In genomic region chr11:116004840-116005700, GRCm38 (mm10) we compare ENCODE assay signal across 8 mouse cellular contexts. TPM values are rescaled to one million over a fixed set of nuclear protein-coding genes. Genes with fewer than 3 reads are reported as not detected.
DNase-seq lines count a peak whose midpoint lies in the region; ATAC-seq and TF ChIP-seq lines count a peak whose summit lies in the region.

No protein-coding gene starts in this region.

- peaks cover 7% of the 10 kb centered on the region for H3K9me3 ChIP-seq in G1E (replicated peaks)
- no peaks in the 10 kb centered on the region for H3K9me3 ChIP-seq in forebrain, postnatal 0 days (ENCODE audit: low read length)

- 9% methylated on average over 54 of the region's 54 CpGs for WGBS in forebrain, postnatal 0 days
- 10% methylated on average over 54 of the region's 54 CpGs for WGBS in macrophage (ENCODE audit: missing documents)

- no peaks in the 10 kb centered on the region for H3K79me2 ChIP-seq in macrophage (ENCODE audit: inconsistent target)

- peak; percentile 57 for DNase-seq in G1E (ENCODE audit: low spot score)
- DNase-seq in c-Kit-positive CD71-positive TER-119-negative erythroid progenitor cells, embryonic 14.5 days (ENCODE audit: low read depth): peak; percentile 46
- peak; percentile 74 for DNase-seq in forebrain, postnatal 0 days
- DNase-seq in layer of hippocampus, postnatal 10 days (ENCODE audit: low spot score in 2 of 2): peak; percentile 64 to 80
- DNase-seq in right cerebral cortex, adult 2 months (ENCODE audit: low spot score in 2 of 2): peak; percentile 52 to 64
- DNase-seq in urinary bladder, postnatal 4 days (ENCODE audit: low spot score in 2 of 2): peak; percentile 82 to 86

- peak overlapping the region; percentile 74 for H3K4me2 ChIP-seq in forebrain, postnatal 0 days (ENCODE audit: low read depth)

- ATAC-seq in G1E (ENCODE audit: extremely low read depth, insufficient number of reproducible peaks, low FRiP score, poor library complexity, severe bottlenecking): peak; percentile 45; the same call in 1 of the 2 replicates
- ATAC-seq in forebrain, postnatal 0 days: peak; percentile 79
- ATAC-seq in hematopoietic stem cell, adult 5-6 weeks (replicated peaks in 1 of 2; ENCODE audit: insufficient read depth in 1 of 2, low FRiP score in 2 of 2, low TSS enrichment in 1 of 2, low read depth in 1 of 2, poor library complexity in 2 of 2, severe bottlenecking in 2 of 2): peak; percentile 63 to 65

- H3K27ac ChIP-seq in forebrain, postnatal 0 days (ENCODE audit: low read depth, low read length): 0 out of 2 replicates have a peak overlapping the region, but pooled peaks have one; percentile 36
- H3K27ac ChIP-seq in macrophage: peak overlapping the region; percentile 55

- H3K4me3 ChIP-seq in G1E (ENCODE audit: low read depth, low read length) (peak overlapping the region; percentile 66; the same call in 1 of the 2 replicates), macrophage (ENCODE audit: inconsistent target) (peak overlapping the region; percentile 24)
- H3K4me3 ChIP-seq in forebrain, postnatal 0 days (ENCODE audit: low read depth, low read length): peak overlapping the region; percentile 38

- H3K36me3 ChIP-seq in G1E (replicated peaks) (peaks cover 49% of the 10 kb centered on the region), macrophage (ENCODE audit: inconsistent target) (no peaks in the 10 kb centered on the region; the same call in 1 of the 2 replicates)
- no peaks in the 10 kb centered on the region; the same call in 1 of the 2 replicates for H3K36me3 ChIP-seq in forebrain, postnatal 0 days (ENCODE audit: insufficient read depth)

- peak overlapping the region; percentile 54 for H3K9ac ChIP-seq in forebrain, postnatal 0 days

- peaks cover 39% of the 10 kb centered on the region for H3K27me3 ChIP-seq in G1E (ENCODE audit: insufficient read depth, low read length)
- no peaks in the 10 kb centered on the region for H3K27me3 ChIP-seq in forebrain, postnatal 0 days (ENCODE audit: insufficient read depth, low read length)

- H3K4me1 ChIP-seq in G1E (ENCODE audit: insufficient read depth, low read depth, low read length): peaks cover 67% of the 10 kb centered on the region
- H3K4me1 ChIP-seq in forebrain, postnatal 0 days (ENCODE audit: insufficient read depth): no peaks in the 10 kb centered on the region

- TF ChIP-seq CTCF in G1E (IDR thresholded peaks at IDR 0.05; ENCODE audit: low read depth, low read length): peak; percentile 13; the same call in 1 of the 2 replicates
- peak; percentile 72 for TF ChIP-seq CTCF in forebrain, postnatal 0 days (IDR thresholded peaks at IDR 0.05; ENCODE audit: low read depth)

RNA-seq across cellular contexts. Expression of gene Galk1, which starts 7.4 kb away (rescaled TPM):
- 15.4 and 22.0 TPM in 2 replicates for total RNA-seq in G1E (2014; fragmentation: Nextera tagmentation)
- 54.5 and 69.9 TPM in 2 replicates for total RNA-seq in G1E (2017)
- 148 and 177 TPM in 2 replicates for polyA plus RNA-seq in G1E (2012)
- total RNA-seq in forebrain, postnatal 0 days (2014; rRNA removed): 42.6 and 52.2 TPM in 2 replicates
- polyA plus RNA-seq in forebrain, postnatal 0 days (2015; fragmentation: Nextera tagmentation; extraction: Ambion mirVana): 61.1 and 66.4 TPM in 2 replicates
- 32.4 and 36.0 TPM in 2 replicates for total RNA-seq in hematopoietic stem cell, adult 5-6 weeks (2017)
- total RNA-seq in layer of hippocampus, postnatal 10 days (2021): 10 to 100 TPM; 20.5 to 24.7 TPM
- total RNA-seq in macrophage (2018; cell fraction: chromatin; rRNA removed): 1 to 10 TPM in 22 of 26 experiments, under 1 TPM in 3, not detected in 1; 0.65 to 9.0 (median 2.3) TPM
- 10 to 100 TPM in 13 of 26 experiments, 1 to 10 TPM in 13; 5.4 to 20.0 (median 10.4) TPM for total RNA-seq in macrophage (2018; cell fraction: cytosol; rRNA removed)
- 10 to 100 TPM in 1 of 26 experiments, 1 to 10 TPM in 25; 1.3 to 14.1 (median 3.7) TPM for total RNA-seq in macrophage (2018; cell fraction: nucleus; rRNA removed)
- polyA plus RNA-seq in macrophage (2018): 7.6 to 30.8 TPM (median 14.0 TPM) in 3 replicates

RNA-seq across cellular contexts. Expression of gene H3f3b, which starts 22.7 kb away (rescaled TPM):
- total RNA-seq in G1E (2014; fragmentation: Nextera tagmentation) (692 and 699 TPM in 2 replicates), G1E (2017) (721 and 745 TPM in 2 replicates)
- polyA plus RNA-seq in G1E (2012) (230 and 336 TPM in 2 replicates), macrophage (2018) (470 to 740 TPM (median 693 TPM) in 3 replicates)
- total RNA-seq in forebrain, postnatal 0 days (2014; rRNA removed): 730 and 936 TPM in 2 replicates
- polyA plus RNA-seq in forebrain, postnatal 0 days (2015; fragmentation: Nextera tagmentation; extraction: Ambion mirVana): 2,422 and 2,718 TPM in 2 replicates
- total RNA-seq in hematopoietic stem cell, adult 5-6 weeks (2017): 997 and 1,138 TPM in 2 replicates
- total RNA-seq in layer of hippocampus, postnatal 10 days (2021): 100 to 1,000 TPM; 400 to 469 TPM
- 1,000 to 10,000 TPM in 6 of 26 experiments, 100 to 1,000 TPM in 20; 278 to 1,753 (median 620) TPM for total RNA-seq in macrophage (2018; cell fraction: chromatin; rRNA removed)
- total RNA-seq in macrophage (2018; cell fraction: cytosol; rRNA removed): 1,000 to 10,000 TPM in 10 of 26 experiments, 100 to 1,000 TPM in 16; 554 to 1,427 (median 908) TPM
- 1,000 to 10,000 TPM in 14 of 26 experiments, 100 to 1,000 TPM in 12; 418 to 2,195 (median 1,050) TPM for total RNA-seq in macrophage (2018; cell fraction: nucleus; rRNA removed)

RNA-seq across cellular contexts. Expression of gene Unk, which starts 25.1 kb away (rescaled TPM):
- total RNA-seq in G1E (2014; fragmentation: Nextera tagmentation): 50.1 and 58.1 TPM in 2 replicates
- total RNA-seq in G1E (2017): 17.2 and 19.8 TPM in 2 replicates
- 65.2 and 80.7 TPM in 2 replicates for polyA plus RNA-seq in G1E (2012)
- total RNA-seq in forebrain, postnatal 0 days (2014; rRNA removed): 38.9 and 43.8 TPM in 2 replicates
- 18.7 and 22.5 TPM in 2 replicates for polyA plus RNA-seq in forebrain, postnatal 0 days (2015; fragmentation: Nextera tagmentation; extraction: Ambion mirVana)
- 19.1 and 19.9 TPM in 2 replicates for total RNA-seq in hematopoietic stem cell, adult 5-6 weeks (2017)
- total RNA-seq in layer of hippocampus, postnatal 10 days (2021): 10 to 100 TPM; 23.9 to 28.1 TPM
- 100 to 1,000 TPM in 17 of 26 experiments, 10 to 100 TPM in 9; 40.7 to 159 (median 109) TPM for total RNA-seq in macrophage (2018; cell fraction: chromatin; rRNA removed)
- 10 to 100 TPM in 23 of 26 experiments, 1 to 10 TPM in 3; 6.1 to 21.7 (median 15.6) TPM for total RNA-seq in macrophage (2018; cell fraction: cytosol; rRNA removed)
- 100 to 1,000 TPM in 1 of 26 experiments, 10 to 100 TPM in 25; 31.9 to 100 (median 64.9) TPM for total RNA-seq in macrophage (2018; cell fraction: nucleus; rRNA removed)
- 12.2 to 20.0 TPM (median 19.4 TPM) in 3 replicates for polyA plus RNA-seq in macrophage (2018)

RNA-seq across cellular contexts. Expression of gene Itgb4, which starts 30.6 kb away (rescaled TPM):
- not detected in 2 replicates for total RNA-seq in G1E (2014; fragmentation: Nextera tagmentation)
- 0.05 and 0.06 TPM in 2 replicates for total RNA-seq in G1E (2017)
- 0.13 and 0.17 TPM in 2 replicates for polyA plus RNA-seq in G1E (2012)
- total RNA-seq in forebrain, postnatal 0 days (2014; rRNA removed): 0.46 and 1.1 TPM in 2 replicates
- polyA plus RNA-seq in forebrain, postnatal 0 days (2015; fragmentation: Nextera tagmentation; extraction: Ambion mirVana): 0.93 and 1.3 TPM in 2 replicates
- total RNA-seq in hematopoietic stem cell, adult 5-6 weeks (2017): 0.56 and 5.8 TPM in 2 replicates
- total RNA-seq in layer of hippocampus, postnatal 10 days (2021): 1 to 10 TPM in 1 of 2 experiments, under 1 TPM in 1; 0.85 to 1.3 TPM
- under 1 TPM in 1 of 26 experiments, not detected in 25; 0.13 TPM for total RNA-seq in macrophage (2018; cell fraction: chromatin; rRNA removed)
- under 1 TPM in 19 of 26 experiments, not detected in 7; 0.03 to 0.07 (median 0.04) TPM for total RNA-seq in macrophage (2018; cell fraction: cytosol; rRNA removed)
- total RNA-seq in macrophage (2018; cell fraction: nucleus; rRNA removed): under 1 TPM in 2 of 26 experiments, not detected in 24; 0.12 to 0.17 TPM
- not detected in 3 replicates for polyA plus RNA-seq in macrophage (2018)

Comparison
In these comparisons a context has a peak if more than half of its experiments do, and no peak if none do; other contexts are left out.
1. Peak in every context shown above with its lines: DNase-seq, ATAC-seq, H3K4me3 ChIP-seq and H3K27ac ChIP-seq.